Mouse (Mus musculus) gastrocnemius, postnatal 10 days (tissue): ENCODE data around the gene Ank3. TPM values are rescaled to one million over a fixed set of nuclear protein-coding genes. Genes with fewer than 3 reads are reported as not detected.

ENCODE experiments used
- DNase-seq: peaks from one replicate; pipeline ENCODE4 v3.0.0; 2021; ENCODE audit warnings: mixed read lengths
- total RNA-seq, 2 experiments: library from RNA; stranded (reverse); gene quantifications; 2 replicates each; pipeline ENCODE4 v1.2.3; 2021

Gene Ank3
- total RNA-seq, 2 experiments from 2014 or later: 82.7 to 83.3 TPM

DNA sequence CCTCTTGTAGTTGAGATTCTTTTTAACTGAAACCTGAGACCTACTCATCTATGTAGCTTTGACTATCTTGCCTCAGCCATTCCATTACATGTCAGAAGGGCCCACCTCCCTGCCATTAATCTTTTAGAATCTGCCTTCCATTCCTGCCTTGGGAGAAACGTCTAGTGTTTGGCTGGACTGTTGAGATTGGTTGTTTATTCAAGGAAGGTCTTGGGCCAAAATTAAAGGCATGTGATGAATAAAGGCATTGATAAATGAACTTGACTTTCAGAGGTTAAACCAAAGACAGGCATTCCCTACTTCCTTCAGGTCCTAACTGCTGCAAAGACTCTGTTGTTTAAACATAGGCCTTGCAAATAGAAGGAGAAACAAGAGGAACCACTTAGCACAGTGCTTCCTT, 271.9 kb downstream of the Ank3 start:
- DNase-seq: no peak

- no peak for DNase-seq
Measured at GRCm38 (mm10) chr10:69670959-69671358, 272.4 kb downstream of the Ank3 start.

- DNase-seq: no peak
Measured at GRCm38 (mm10) chr10:69671505-69671904, 272.9 kb downstream of the Ank3 start.

GRCm38 (mm10) chr10:69672545-69672944, 274.0 kb downstream of the Ank3 start:
- no peak for DNase-seq

DNA sequence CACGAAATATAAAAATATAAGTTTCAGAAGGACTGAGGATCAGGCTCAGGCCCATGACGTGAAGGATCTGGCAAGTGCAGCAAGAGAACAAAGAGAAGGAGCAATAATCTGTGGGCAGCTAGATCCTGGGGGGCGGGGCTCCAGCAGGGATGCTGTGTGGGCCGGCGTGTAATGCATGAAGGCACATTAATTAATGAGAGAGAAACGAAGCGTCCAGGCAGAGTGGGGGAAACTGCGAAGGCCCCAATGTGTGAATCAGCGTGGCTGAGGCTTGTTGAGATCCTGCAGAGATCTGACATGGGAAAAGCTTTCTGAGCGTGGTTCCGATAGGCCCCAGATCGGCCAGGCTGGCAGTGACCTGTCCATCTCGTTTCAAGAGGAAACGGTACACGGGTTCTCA, 279.7 kb downstream of the Ank3 start:
- no peak for DNase-seq

- DNase-seq: no peak
Measured at GRCm38 (mm10) chr10:69686336-69686735, 287.8 kb downstream of the Ank3 start.

DNA sequence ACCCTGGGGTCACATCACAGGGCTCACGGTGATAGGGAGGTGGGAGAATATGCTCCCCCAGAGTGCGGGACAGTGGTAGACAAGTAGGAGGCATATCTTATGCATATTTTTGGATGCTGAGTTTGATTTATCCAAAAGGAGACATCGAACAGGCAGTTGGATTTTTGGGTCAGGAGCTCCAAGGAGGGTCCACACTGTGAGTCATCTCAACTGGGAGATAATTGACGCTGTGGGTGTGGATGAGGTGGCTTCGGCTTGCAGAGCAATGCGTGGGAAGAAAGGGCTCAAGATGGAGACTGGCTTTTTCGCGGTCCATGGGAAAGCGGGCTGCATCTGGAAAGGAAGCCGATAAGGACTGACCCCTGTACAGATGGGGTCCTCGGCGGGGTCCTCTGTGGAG, 290.5 kb downstream of the Ank3 start:
- DNase-seq: no peak

GRCm38 (mm10) chr10:69690131-69690960, 291.8 kb downstream of the Ank3 start:
- DNase-seq: no peak

DNA sequence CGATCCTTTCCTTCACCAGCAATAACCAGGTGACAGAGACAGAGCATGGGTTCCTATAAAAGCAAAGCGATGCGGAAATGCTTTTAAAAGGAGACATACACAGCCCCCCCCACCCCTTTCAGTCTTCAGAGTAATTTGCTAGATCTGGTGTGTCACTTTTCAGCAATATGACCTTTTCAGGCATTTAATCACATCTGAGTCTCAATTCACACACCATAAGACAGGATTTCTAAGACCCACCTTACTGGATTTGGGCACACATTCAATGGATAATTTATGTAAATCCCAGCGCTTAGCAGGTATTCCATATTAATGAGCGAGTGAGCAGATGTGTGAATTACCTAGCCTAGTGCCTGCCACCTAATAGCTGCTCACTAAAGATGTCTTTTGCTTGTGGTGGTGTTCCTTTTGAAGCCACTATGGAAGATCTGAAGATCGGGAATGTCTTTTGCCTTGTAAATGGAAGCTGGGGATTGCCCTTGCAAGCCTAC, 292.4 kb downstream of the Ank3 start:
- DNase-seq: no peak

DNA sequence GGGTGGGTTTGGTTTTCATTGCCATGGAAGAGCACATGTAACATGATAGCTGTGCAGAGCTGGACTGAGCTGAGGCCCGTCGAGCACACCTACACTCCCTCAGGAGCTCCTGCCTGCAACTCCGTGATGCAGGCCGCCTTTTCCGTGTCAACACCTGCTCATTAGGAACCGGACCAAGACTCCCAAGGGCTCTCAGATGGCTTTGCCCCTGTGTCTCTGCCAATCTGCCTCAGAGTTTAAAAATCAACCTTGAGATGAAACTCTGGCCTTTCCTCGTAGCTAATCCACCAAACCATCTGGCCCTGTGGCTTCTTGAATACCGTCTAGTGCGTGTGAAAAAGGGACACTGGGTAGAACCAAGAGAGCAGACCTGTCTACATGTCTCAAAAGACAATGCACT, 297.4 kb downstream of the Ank3 start:
- no peak for DNase-seq

DNA sequence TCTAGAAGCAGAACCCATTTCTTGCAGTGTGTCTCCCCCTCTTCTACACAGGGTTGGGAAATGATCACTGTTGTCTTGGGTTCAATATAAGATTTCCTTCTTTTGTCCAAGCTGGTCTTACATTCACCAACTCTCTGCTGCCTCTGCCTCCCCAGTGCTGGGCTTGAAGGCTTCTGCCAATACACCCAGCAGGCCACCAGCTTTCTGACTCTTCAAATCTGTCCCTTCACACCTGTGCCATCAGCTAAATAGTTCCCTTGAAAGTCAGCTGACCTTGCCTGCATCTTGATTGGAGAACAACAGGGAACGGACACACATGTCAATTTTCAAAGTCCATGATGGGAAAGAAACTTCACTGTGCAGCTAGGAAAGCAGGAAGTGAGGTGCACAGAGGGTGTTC, 300.1 kb downstream of the Ank3 start:
- DNase-seq: no peak

GRCm38 (mm10) chr10:69701226-69701625, 302.7 kb downstream of the Ank3 start:
- DNase-seq: no peak

GRCm38 (mm10) chr10:69705806-69706768, 307.5 kb downstream of the Ank3 start:
- no peak for DNase-seq

GRCm38 (mm10) chr10:69706851-69707788, 308.5 kb downstream of the Ank3 start:
- DNase-seq: no peak

GRCm38 (mm10) chr10:69707844-69708550, 309.4 kb downstream of the Ank3 start:
- DNase-seq: no peak

- no peak for DNase-seq
Measured at GRCm38 (mm10) chr10:69709631-69710030, 311.1 kb downstream of the Ank3 start.

DNA sequence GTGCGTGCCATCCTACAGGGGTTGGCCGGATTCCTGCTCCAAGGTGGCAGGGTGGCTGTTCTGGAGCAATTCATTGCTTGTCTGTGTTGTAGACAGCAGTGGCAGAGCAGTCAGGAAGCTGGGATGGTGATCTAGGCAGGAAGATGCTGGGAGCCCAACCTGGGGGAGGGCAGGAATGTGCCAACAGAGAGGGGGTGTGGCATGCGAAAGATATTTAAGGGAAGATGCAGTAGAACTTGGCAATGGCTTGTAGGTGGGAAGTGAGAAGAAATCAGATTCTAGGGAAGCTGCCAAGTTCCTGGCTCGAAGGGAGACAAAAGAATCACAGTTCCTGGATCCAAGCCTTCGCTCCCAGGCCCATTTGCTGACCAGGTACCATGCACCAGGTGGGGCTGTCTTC, 312.2 kb downstream of the Ank3 start:
- no peak for DNase-seq

DNA sequence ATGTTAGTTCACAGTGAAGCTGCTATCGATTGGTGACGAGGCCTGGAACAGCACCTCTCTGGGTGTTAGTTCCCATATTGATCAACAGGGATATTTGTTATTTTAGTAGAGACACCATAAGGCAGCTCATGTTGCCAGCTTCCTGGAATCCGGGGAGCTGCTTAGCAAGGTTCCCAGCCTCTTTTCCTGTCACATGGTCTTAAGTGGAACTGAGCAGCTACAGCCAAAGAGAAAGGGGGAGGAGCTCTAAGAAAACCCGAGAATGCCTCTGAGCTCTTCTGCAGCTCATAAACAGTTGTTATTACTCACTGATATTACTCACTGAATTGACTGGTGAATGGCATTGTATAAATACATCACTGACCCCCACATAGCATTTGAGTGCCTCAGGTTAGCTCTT, 318.3 kb downstream of the Ank3 start:
- DNase-seq: no peak

DNA sequence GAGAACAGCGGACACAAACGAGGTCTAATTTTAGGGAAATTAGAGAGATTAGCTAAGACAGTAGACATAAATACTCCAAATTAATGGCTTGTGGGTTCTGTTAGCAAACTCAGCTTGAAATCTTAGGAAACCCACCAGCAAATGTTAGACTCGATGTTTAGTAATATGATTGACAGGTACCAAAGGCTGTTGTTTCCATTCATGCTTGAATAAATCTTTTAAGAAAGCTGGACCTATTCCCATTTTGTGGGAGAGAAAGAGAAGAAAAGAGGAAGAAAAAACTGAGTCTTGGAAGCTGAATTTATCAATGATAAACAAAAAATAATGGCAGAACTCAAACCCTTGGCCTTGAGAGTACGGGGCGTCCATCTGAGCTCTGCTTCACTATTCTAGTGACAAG, 320.8 kb downstream of the Ank3 start:
- no peak for DNase-seq

- peak; percentile 26 for DNase-seq
Measured at GRCm38 (mm10) chr10:69719901-69720415, 321.4 kb downstream of the Ank3 start.

GRCm38 (mm10) chr10:69720452-69720851, 321.9 kb downstream of the Ank3 start:
- no peak for DNase-seq
